Mouse (Mus musculus) C2C12 (cell line): Measurements from ENCODE around the gene Spsb2.

Experiments
- CEBPB ChIP-seq: IDR thresholded peaks from one replicate; pipeline ENCODE4 v1.6.1; 2011; ENCODE audit warnings: low read depth, mild to moderate bottlenecking, control low read depth, moderate library complexity
- CTCF ChIP-seq: IDR thresholded peaks from one replicate; pipeline ENCODE4 v1.5.1; 2011; ENCODE audit not compliant: control insufficient read depth, insufficient read depth, insufficient read length
- MYOD1 ChIP-seq: IDR thresholded peaks from one replicate; pipeline ENCODE4 v1.6.1; 2011; ENCODE audit warnings: low read depth; ENCODE audit not compliant: control insufficient read depth, insufficient read length
- USF1 ChIP-seq: IDR thresholded peaks from one replicate; pipeline ENCODE4 v1.6.1; 2011; ENCODE audit warnings: low read depth, mild to moderate bottlenecking, control low read depth, moderate library complexity

DNA sequence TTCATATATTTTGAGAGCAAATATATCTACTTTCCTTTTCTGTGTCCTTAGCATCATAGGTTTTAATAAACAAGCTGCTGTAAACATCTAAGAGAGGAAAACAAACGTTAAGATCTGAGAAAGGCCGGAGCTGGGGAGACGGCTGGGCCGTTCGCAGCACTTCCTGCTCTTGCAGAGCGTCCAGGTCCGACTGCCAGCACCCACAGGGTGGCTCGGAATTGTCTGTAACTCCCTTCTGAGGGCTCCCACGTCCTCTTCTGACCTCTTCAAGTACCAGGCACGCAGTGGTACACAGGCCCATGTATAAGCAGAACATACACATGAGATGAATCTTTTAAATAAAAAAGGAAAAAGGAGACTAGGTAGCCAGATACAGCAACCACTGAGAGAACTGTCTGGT lies 20.7 kb upstream of the Spsb2 start:
- TF ChIP-seq MYOD1 (no peak), CTCF (no peak), USF1 (no peak), CEBPB (no peak)
